Mouse (Mus musculus): ENCODE measurements around the gene Ppp2r5e.

Gene Ppp2r5e

DNA sequence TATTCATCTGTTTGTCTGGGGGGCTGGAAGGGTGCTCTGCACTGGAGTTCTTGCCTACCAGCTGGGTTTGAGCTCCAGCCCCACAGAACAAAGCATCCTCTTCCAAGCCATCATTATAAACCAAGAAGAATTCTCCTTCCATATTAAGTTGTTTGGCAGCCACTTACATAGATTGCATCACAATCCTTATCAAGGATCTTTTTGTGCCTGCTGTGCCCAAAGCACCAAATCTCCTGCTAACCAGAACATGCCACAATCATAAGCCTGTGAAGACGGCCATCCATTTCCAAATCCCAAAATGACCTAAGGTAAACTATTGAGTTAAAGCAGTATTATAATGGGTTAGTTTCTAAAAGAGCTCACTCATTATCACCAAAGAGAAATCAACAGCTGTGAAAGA, 25.9 kb downstream of the Ppp2r5e start:
- H3K4me1 ChIP-seq (replicated peaks; ENCODE audit: low read depth, low read length) = peaks cover 13% of the 10 kb centered on the region
- no peaks in the 10 kb centered on the region for H3K9me3 ChIP-seq (ENCODE audit: low read length)
- no peaks in the 10 kb centered on the region for H3K27me3 ChIP-seq (ENCODE audit: insufficient read depth, low read length)
- no peak overlapping the region for H3K4me3 ChIP-seq (replicated peaks; ENCODE audit: low read length)
- TF ChIP-seq NANOG (IDR thresholded peaks at IDR 0.05; ENCODE audit: borderline replicate concordance, low read length) = no peak
- TF ChIP-seq POU5F1 (IDR thresholded peaks at IDR 0.05; ENCODE audit: borderline replicate concordance, low read length) = no peak
- H3K36me3 ChIP-seq (ENCODE audit: insufficient read depth, low read length) = peaks cover 17% of the 10 kb centered on the region; the same call in 1 of the 2 replicates

DNA sequence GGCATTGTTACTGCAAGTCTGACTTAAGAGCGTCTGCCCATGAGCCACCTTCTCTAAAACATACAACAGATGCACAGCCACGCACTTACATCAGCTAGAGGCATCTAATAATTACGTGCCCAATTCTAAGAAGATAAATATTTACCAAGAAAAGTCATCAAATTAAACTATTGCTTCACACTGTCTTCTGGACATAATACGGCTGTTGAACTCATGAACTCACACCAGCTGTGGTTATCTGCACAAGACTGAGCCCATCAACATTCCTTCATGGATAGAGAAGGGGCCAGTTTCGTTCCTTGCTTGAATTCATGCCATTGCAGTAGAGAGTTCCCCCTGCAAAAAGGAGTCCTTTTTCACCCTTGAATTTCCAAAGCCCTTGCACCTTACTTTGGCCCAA, 28.3 kb downstream of the Ppp2r5e start:
- peaks cover 18% of the 10 kb centered on the region; the same call in 1 of the 2 replicates for H3K36me3 ChIP-seq (ENCODE audit: insufficient read depth, low read length)
- H3K9me3 ChIP-seq (ENCODE audit: low read length) = no peaks in the 10 kb centered on the region
- H3K4me1 ChIP-seq (replicated peaks; ENCODE audit: low read depth, low read length) = peaks cover 33% of the 10 kb centered on the region
- no peak overlapping the region for H3K4me3 ChIP-seq (replicated peaks; ENCODE audit: low read length)
- no peaks in the 10 kb centered on the region for H3K27me3 ChIP-seq (ENCODE audit: insufficient read depth, low read length)
- no peak for TF ChIP-seq CTCF (conservative IDR thresholded peaks at IDR 0.05; ENCODE audit: low read length)
- TF ChIP-seq NANOG (IDR thresholded peaks at IDR 0.05; ENCODE audit: borderline replicate concordance, low read length) = no peak
- no peak for TF ChIP-seq POU5F1 (IDR thresholded peaks at IDR 0.05; ENCODE audit: borderline replicate concordance, low read length)

DNA sequence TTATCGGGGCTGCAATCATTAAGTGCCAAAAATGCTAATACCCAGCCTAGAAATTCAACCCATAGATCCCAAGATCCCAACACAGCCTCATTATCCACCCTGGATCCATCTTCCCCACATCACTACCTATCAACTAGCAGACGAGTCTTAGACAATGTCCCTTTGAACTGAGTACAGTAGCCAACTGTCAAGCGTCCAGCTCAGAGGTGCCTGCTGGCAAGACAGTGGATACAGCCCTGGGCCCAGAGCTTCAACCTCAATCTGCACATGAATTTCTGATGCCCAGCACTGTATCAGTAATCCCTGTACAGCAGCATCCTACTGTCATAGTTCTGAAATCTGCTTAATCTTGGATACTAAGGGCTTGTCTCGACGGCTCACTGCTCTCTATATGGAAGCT, 30.3 kb downstream of the Ppp2r5e start:
- no peak overlapping the region for H3K4me3 ChIP-seq (replicated peaks; ENCODE audit: low read length)
- peaks cover 31% of the 10 kb centered on the region for H3K4me1 ChIP-seq (replicated peaks; ENCODE audit: low read depth, low read length)
- no peaks in the 10 kb centered on the region for H3K27me3 ChIP-seq (ENCODE audit: insufficient read depth, low read length)
- peaks cover 28% of the 10 kb centered on the region; the same call in 1 of the 2 replicates for H3K36me3 ChIP-seq (ENCODE audit: insufficient read depth, low read length)
- TF ChIP-seq NANOG (IDR thresholded peaks at IDR 0.05; ENCODE audit: borderline replicate concordance, low read length) (no peak), CTCF (conservative IDR thresholded peaks at IDR 0.05; ENCODE audit: low read length) (no peak), POU5F1 (IDR thresholded peaks at IDR 0.05; ENCODE audit: borderline replicate concordance, low read length) (no peak)
- H3K9me3 ChIP-seq (ENCODE audit: low read length) = no peaks in the 10 kb centered on the region

DNA sequence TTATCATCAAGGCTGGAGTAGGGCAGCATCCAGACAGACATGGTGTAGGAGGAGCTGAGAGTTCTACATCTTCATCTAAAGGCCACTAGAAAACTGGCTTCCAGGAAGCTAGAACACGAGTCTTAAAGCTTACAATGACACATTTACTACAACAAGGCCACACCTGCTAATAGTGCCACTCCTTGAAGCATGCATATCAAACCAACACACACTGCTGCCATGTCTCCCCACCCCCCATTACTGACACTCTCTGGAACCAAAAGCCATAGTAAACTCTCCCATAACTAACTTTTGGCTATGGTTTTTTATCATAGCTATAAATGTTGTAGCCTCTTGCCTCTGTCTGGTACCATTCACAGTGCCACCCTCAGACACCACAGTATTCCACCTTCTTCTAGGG, 31.5 kb downstream of the Ppp2r5e start:
- peaks cover 24% of the 10 kb centered on the region; the same call in 1 of the 2 replicates for H3K36me3 ChIP-seq (ENCODE audit: insufficient read depth, low read length)
- H3K4me3 ChIP-seq (replicated peaks; ENCODE audit: low read length) = no peak overlapping the region
- no peaks in the 10 kb centered on the region for H3K9me3 ChIP-seq (ENCODE audit: low read length)
- peaks cover 31% of the 10 kb centered on the region for H3K4me1 ChIP-seq (replicated peaks; ENCODE audit: low read depth, low read length)
- no peaks in the 10 kb centered on the region for H3K27me3 ChIP-seq (ENCODE audit: insufficient read depth, low read length)
- TF ChIP-seq NANOG (IDR thresholded peaks at IDR 0.05; ENCODE audit: borderline replicate concordance, low read length) (no peak), CTCF (conservative IDR thresholded peaks at IDR 0.05; ENCODE audit: low read length) (no peak), POU5F1 (IDR thresholded peaks at IDR 0.05; ENCODE audit: borderline replicate concordance, low read length) (no peak)

GRCm38 (mm10) chr12:75562996-75563618, 32.9 kb downstream of the Ppp2r5e start:
- no peaks in the 10 kb centered on the region for H3K9me3 ChIP-seq (ENCODE audit: low read length)
- no peak overlapping the region for H3K4me3 ChIP-seq (replicated peaks; ENCODE audit: low read length)
- peaks cover 26% of the 10 kb centered on the region for H3K36me3 ChIP-seq (ENCODE audit: insufficient read depth, low read length)
- TF ChIP-seq NANOG (IDR thresholded peaks at IDR 0.05; ENCODE audit: borderline replicate concordance, low read length) = peak; percentile 57
- no peak for TF ChIP-seq CTCF (conservative IDR thresholded peaks at IDR 0.05; ENCODE audit: low read length)
- TF ChIP-seq POU5F1 (IDR thresholded peaks at IDR 0.05; ENCODE audit: borderline replicate concordance, low read length) = no peak
- H3K4me1 ChIP-seq (replicated peaks; ENCODE audit: low read depth, low read length) = peaks cover 30% of the 10 kb centered on the region
- H3K27me3 ChIP-seq (ENCODE audit: insufficient read depth, low read length) = no peaks in the 10 kb centered on the region

DNA sequence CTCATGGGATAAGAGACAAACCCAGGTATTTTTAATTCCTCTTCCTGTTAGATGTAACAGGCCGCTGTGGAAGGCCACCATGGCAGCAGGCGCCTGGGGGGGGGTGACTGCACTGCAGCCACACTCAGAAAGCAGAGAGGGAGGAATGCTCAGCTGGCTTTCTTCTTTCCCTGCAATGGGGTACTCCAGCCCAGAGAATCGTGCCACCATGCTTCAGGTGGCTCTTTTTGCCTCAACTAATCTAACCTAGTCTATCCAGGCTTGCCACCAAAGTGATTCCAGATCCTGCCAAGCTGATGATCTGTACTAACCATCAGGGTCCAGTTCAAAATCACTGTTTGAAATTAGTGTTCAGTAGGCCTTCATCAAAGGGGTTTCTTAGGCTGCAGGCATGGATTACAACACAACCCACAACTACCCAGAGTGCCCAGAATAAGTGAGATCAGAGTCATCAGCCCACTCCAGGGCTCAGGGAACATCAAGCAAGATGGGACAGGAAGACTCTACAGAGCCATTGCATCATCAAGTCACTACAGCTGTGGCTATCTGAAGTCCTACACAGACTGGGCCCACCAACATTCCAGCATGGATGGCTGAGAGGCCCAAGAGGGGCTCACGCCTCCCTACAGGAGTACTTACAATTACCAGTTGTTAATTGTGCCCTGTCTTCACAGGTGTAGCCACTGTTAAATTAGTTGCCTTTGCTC, 35.2 kb downstream of the Ppp2r5e start:
- no peak for TF ChIP-seq POU5F1 (IDR thresholded peaks at IDR 0.05; ENCODE audit: borderline replicate concordance, low read length)
- peaks cover 32% of the 10 kb centered on the region for H3K4me1 ChIP-seq (replicated peaks; ENCODE audit: low read depth, low read length)
- no peak overlapping the region for H3K4me3 ChIP-seq (replicated peaks; ENCODE audit: low read length)
- no peaks in the 10 kb centered on the region for H3K9me3 ChIP-seq (ENCODE audit: low read length)
- 0 out of 2 replicates have a peak, but pooled peaks cover 4% of the 10 kb centered on the region for H3K27me3 ChIP-seq (ENCODE audit: insufficient read depth, low read length)
- peaks cover 25% of the 10 kb centered on the region for H3K36me3 ChIP-seq (ENCODE audit: insufficient read depth, low read length)

GRCm38 (mm10) chr12:75559196-75559595, 36.8 kb downstream of the Ppp2r5e start:
- peaks cover 21% of the 10 kb centered on the region for H3K4me1 ChIP-seq (replicated peaks; ENCODE audit: low read depth, low read length)
- H3K36me3 ChIP-seq (ENCODE audit: insufficient read depth, low read length) = peaks cover 18% of the 10 kb centered on the region
- TF ChIP-seq POU5F1 (IDR thresholded peaks at IDR 0.05; ENCODE audit: borderline replicate concordance, low read length) = no peak
- no peak for TF ChIP-seq CTCF (conservative IDR thresholded peaks at IDR 0.05; ENCODE audit: low read length)
- no peak for TF ChIP-seq NANOG (IDR thresholded peaks at IDR 0.05; ENCODE audit: borderline replicate concordance, low read length)
- 0 out of 2 replicates have a peak, but pooled peaks cover 4% of the 10 kb centered on the region for H3K27me3 ChIP-seq (ENCODE audit: insufficient read depth, low read length)
- H3K9me3 ChIP-seq (ENCODE audit: low read length) = no peaks in the 10 kb centered on the region
- no peak overlapping the region for H3K4me3 ChIP-seq (replicated peaks; ENCODE audit: low read length)

DNA sequence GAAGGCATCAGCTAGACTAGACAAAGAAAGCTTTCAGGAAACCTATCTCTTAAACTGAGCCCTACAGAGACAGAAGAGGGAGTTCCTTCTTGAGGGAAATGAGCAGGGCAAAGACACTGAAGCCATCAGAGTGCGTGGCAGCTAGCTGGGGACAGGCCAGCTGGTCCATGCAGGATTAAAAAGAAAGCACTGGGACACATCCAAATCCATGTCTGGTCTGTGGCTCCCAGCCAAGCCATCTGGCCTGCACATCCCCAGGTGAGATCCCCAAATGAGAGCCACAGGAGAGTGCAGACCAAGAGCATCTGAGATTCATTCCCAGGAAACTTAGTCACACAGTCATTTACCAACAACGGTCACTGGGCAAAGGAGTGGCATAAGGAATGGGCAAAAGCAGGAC, 38.2 kb downstream of the Ppp2r5e start:
- Histone ChIP-seq H3K9me3 (ENCODE audit: low read length) (no peaks in the 10 kb centered on the region), H3K27me3 (ENCODE audit: insufficient read depth, low read length) (peaks cover 4% of the 10 kb centered on the region; the same call in 1 of the 2 replicates), H3K36me3 (ENCODE audit: insufficient read depth, low read length) (peaks cover 18% of the 10 kb centered on the region), H3K4me3 (replicated peaks; ENCODE audit: low read length) (no peak overlapping the region), H3K4me1 (replicated peaks; ENCODE audit: low read depth, low read length) (peaks cover 10% of the 10 kb centered on the region)
- no peak for TF ChIP-seq POU5F1 (IDR thresholded peaks at IDR 0.05; ENCODE audit: borderline replicate concordance, low read length)
- no peak for TF ChIP-seq CTCF (conservative IDR thresholded peaks at IDR 0.05; ENCODE audit: low read length)
- TF ChIP-seq NANOG (IDR thresholded peaks at IDR 0.05; ENCODE audit: borderline replicate concordance, low read length) = no peak

All from E14TG2a.4 (cell line).